In the genomic region with DNA sequence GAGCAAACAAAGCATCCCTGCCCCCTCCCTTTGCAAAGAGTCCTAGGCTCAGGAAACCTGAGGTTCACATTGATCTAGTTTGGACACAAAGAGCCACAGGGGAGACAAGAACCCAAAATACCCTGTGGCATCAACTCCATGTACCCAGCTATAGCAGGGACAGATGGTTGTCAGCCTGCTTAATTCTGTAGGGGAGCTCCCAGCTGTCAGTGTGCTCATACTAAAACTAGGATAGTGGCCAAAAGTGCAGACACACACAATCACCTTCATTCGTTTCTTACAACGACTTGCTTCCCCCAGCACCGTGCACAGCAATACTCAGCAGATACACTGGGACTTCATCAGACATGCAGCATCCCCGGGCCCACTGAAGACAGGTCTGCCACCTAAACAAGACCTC, we compare ENCODE assay signal across 13 mouse cellular contexts.
DNase-seq lines count a peak whose midpoint lies in the region; TF ChIP-seq lines count a peak whose summit lies in the region.
"Had no signal": no experiment of that assay in that cellular context is flagged by ENCODE, and none has a peak within 500 bp of the region (broad histone marks: within the 10 kb centered on the region; RNA-seq: fewer than 3 reads in every experiment).

No protein-coding gene starts in this region.

- peaks cover 11% of the 10 kb centered on the region for H3K4me1 ChIP-seq in cerebellum, adult 2 months (ENCODE audit: control insufficient read depth, insufficient read depth, low read length)
- H3K4me1 ChIP-seq: embryonic facial prominence, embryonic 15.5 days; heart, embryonic 15.5 days; midbrain, embryonic 10.5 days had no signal

- no peak overlapping the region for H3K27ac ChIP-seq in cerebellum, adult 2 months (ENCODE audit: insufficient read depth, low read length)
- H3K27ac ChIP-seq: embryonic facial prominence, embryonic 15.5 days; heart, embryonic 15.5 days; midbrain, embryonic 10.5 days had no signal

- DNase-seq in left cerebral cortex, adult 11 months (ENCODE audit: low spot score) = peak; percentile 8
- no peak for DNase-seq in left cerebral cortex, postnatal 4 days
- DNase-seq in cerebellum, adult 2 months = peak; percentile 18 to 45
- peak; percentile 47 to 81 for DNase-seq in layer of hippocampus, adult 18-20 months (ENCODE audit: low spot score in 2 of 2)
- DNase-seq in left cerebral cortex, postnatal 36 days (ENCODE audit: low spot score in 2 of 2) = peak; percentile 16 to 23
- no peak for DNase-seq in adrenal gland, postnatal 10 days
- DNase-seq in gastrocnemius, adult 18-20 months (ENCODE audit: low spot score) = no peak
- DNase-seq: gastrocnemius, postnatal 10 days; kidney, postnatal 36 days; thymus, postnatal 36 days had no signal

- H3K27me3 ChIP-seq in cerebellum, adult 2 months (ENCODE audit: control insufficient read depth, insufficient read depth, low read length) = no peaks in the 10 kb centered on the region; the same call in 1 of the 2 replicates
- H3K27me3 ChIP-seq: embryonic facial prominence, embryonic 15.5 days; heart, embryonic 15.5 days had no signal

- TF ChIP-seq POLR2A in cerebellum, adult 2 months (IDR thresholded peaks at IDR 0.05; ENCODE audit: borderline replicate concordance, insufficient read depth, low read length) = no peak

- WGBS in cerebellum, adult 2 months = 25% methylated on average over 4 of the region's 4 CpGs

- TF ChIP-seq CTCF in cerebellum, adult 2 months (IDR thresholded peaks at IDR 0.05; ENCODE audit: borderline replicate concordance, insufficient read depth, low read depth, low read length) = no peak

- intact Hi-C loops in left cerebral cortex, postnatal 4 days (cut with DNase I) = no loop called here
- intact Hi-C loops in left cerebral cortex, postnatal 36 days (cut with DNase I) = no loop called here

- H3K4me3 ChIP-seq in cerebellum, adult 2 months (replicated peaks; ENCODE audit: insufficient read depth, low read depth, low read length) = no peak overlapping the region
- H3K4me3 ChIP-seq: embryonic facial prominence, embryonic 15.5 days; heart, embryonic 15.5 days; midbrain, embryonic 10.5 days had no signal

Comparison
In these comparisons a context has a peak if more than half of its experiments do, and no peak if none do; other contexts are left out.
1. DNase-seq: peak in left cerebral cortex, adult 11 months (single experiment), cerebellum, adult 2 months (2 of 2), layer of hippocampus, adult 18-20 months (2 of 2) and left cerebral cortex, postnatal 36 days (2 of 2); none in left cerebral cortex, postnatal 4 days (single experiment), adrenal gland, postnatal 10 days (single experiment) and gastrocnemius, adult 18-20 months (single experiment).